Mouse (Mus musculus): ENCODE measurements around the gene Hmcn1. TPM values are rescaled to one million over a fixed set of nuclear protein-coding genes. Genes with fewer than 3 reads are reported as not detected.
A peak's percentile ranks its signal among the peaks of the same experiment; 100 is the strongest.

Gene Hmcn1
- total and polyA plus RNA-seq, 2 experiments from 2014 or later = 0.80 to 6.3 TPM

GRCm38 (mm10) chr1:150802642-150803041 is 190.6 kb downstream of the Hmcn1 start:
- Histone ChIP-seq H3K27me3 (ENCODE audit: insufficient read depth, low read length) (no peaks in the 10 kb centered on the region), H3K9ac (replicated peaks; ENCODE audit: low read length) (no peak overlapping the region), H3K4me1 (ENCODE audit: insufficient read depth, low read length) (no peaks in the 10 kb centered on the region), H3K4me3 (ENCODE audit: low read length) (no peak overlapping the region), H3K4me2 (ENCODE audit: low read depth, low read length) (no peak overlapping the region), H3K36me3 (ENCODE audit: insufficient read depth, low read length) (no peaks in the 10 kb centered on the region), H3K9me3 (ENCODE audit: low read length) (no peaks in the 10 kb centered on the region), H3K27ac (no peak overlapping the region)
- WGBS = 85% methylated on average over 12 of the region's 12 CpGs
- ATAC-seq = no peak
- TF ChIP-seq CTCF (IDR thresholded peaks at IDR 0.05; ENCODE audit: low read depth) = no peak
- no peak for DNase-seq (ENCODE audit: low spot score)

GRCm38 (mm10) chr1:150800611-150801263 is 192.5 kb downstream of the Hmcn1 start:
- H3K36me3 ChIP-seq (ENCODE audit: insufficient read depth, low read length) = no peaks in the 10 kb centered on the region
- no peak overlapping the region for H3K4me2 ChIP-seq (ENCODE audit: low read depth, low read length)
- no peaks in the 10 kb centered on the region for H3K4me1 ChIP-seq (ENCODE audit: insufficient read depth, low read length)
- H3K9ac ChIP-seq (replicated peaks; ENCODE audit: low read length) = no peak overlapping the region
- no peak overlapping the region for H3K4me3 ChIP-seq (ENCODE audit: low read length)
- TF ChIP-seq CTCF (IDR thresholded peaks at IDR 0.05; ENCODE audit: low read depth) = no peak
- H3K27me3 ChIP-seq (ENCODE audit: insufficient read depth, low read length) = no peaks in the 10 kb centered on the region
- H3K27ac ChIP-seq = no peak overlapping the region
- no peak for ATAC-seq
- DNase-seq (ENCODE audit: low spot score) = no peak
- H3K9me3 ChIP-seq (ENCODE audit: low read length) = no peaks in the 10 kb centered on the region
- WGBS = 65% methylated on average over 8 of the region's 8 CpGs

GRCm38 (mm10) chr1:150798651-150799050 is 194.6 kb downstream of the Hmcn1 start:
- H3K4me2 ChIP-seq (ENCODE audit: low read depth, low read length) = no peak overlapping the region
- H3K27me3 ChIP-seq (ENCODE audit: insufficient read depth, low read length) = no peaks in the 10 kb centered on the region
- no peak for ATAC-seq
- no peak overlapping the region for H3K4me3 ChIP-seq (ENCODE audit: low read length)
- H3K4me1 ChIP-seq (ENCODE audit: insufficient read depth, low read length) = no peaks in the 10 kb centered on the region
- H3K9ac ChIP-seq (replicated peaks; ENCODE audit: low read length) = no peak overlapping the region
- TF ChIP-seq CTCF (IDR thresholded peaks at IDR 0.05; ENCODE audit: low read depth) = no peak
- no peaks in the 10 kb centered on the region for H3K9me3 ChIP-seq (ENCODE audit: low read length)
- WGBS = 76% methylated on average over 5 of the region's 5 CpGs
- no peaks in the 10 kb centered on the region for H3K36me3 ChIP-seq (ENCODE audit: insufficient read depth, low read length)
- H3K27ac ChIP-seq = no peak overlapping the region
- no peak for DNase-seq (ENCODE audit: low spot score)

GRCm38 (mm10) chr1:150786746-150787145 is 206.5 kb downstream of the Hmcn1 start:
- no peaks in the 10 kb centered on the region for H3K36me3 ChIP-seq (ENCODE audit: insufficient read depth, low read length)
- no peak overlapping the region for H3K27ac ChIP-seq
- no peaks in the 10 kb centered on the region for H3K27me3 ChIP-seq (ENCODE audit: insufficient read depth, low read length)
- DNase-seq (ENCODE audit: low spot score) (no peak), ATAC-seq (no peak)
- no peak overlapping the region for H3K4me3 ChIP-seq (ENCODE audit: low read length)
- H3K9me3 ChIP-seq (ENCODE audit: low read length) = no peaks in the 10 kb centered on the region
- H3K9ac ChIP-seq (replicated peaks; ENCODE audit: low read length) = no peak overlapping the region
- H3K4me1 ChIP-seq (ENCODE audit: insufficient read depth, low read length) = no peaks in the 10 kb centered on the region
- no peak overlapping the region for H3K4me2 ChIP-seq (ENCODE audit: low read depth, low read length)
- WGBS = 68% methylated on average over 6 of the region's 6 CpGs
- no peak for TF ChIP-seq CTCF (IDR thresholded peaks at IDR 0.05; ENCODE audit: low read depth)

- DNase-seq (ENCODE audit: low spot score) = no peak
- Histone ChIP-seq H3K4me1 (ENCODE audit: insufficient read depth, low read length) (no peaks in the 10 kb centered on the region), H3K27me3 (ENCODE audit: insufficient read depth, low read length) (no peaks in the 10 kb centered on the region), H3K4me2 (ENCODE audit: low read depth, low read length) (no peak overlapping the region), H3K36me3 (ENCODE audit: insufficient read depth, low read length) (no peaks in the 10 kb centered on the region), H3K27ac (no peak overlapping the region), H3K9ac (replicated peaks; ENCODE audit: low read length) (no peak overlapping the region), H3K4me3 (ENCODE audit: low read length) (no peak overlapping the region), H3K9me3 (ENCODE audit: low read length) (no peaks in the 10 kb centered on the region)
- WGBS = 70% methylated on average over 15 of the region's 15 CpGs
- no peak for TF ChIP-seq CTCF (IDR thresholded peaks at IDR 0.05; ENCODE audit: low read depth)
- no peak for ATAC-seq
Measured at GRCm38 (mm10) chr1:150783070-150783842, 210.0 kb downstream of the Hmcn1 start.

GRCm38 (mm10) chr1:150779902-150780301 is 213.3 kb downstream of the Hmcn1 start:
- H3K36me3 ChIP-seq (ENCODE audit: insufficient read depth, low read length) = no peaks in the 10 kb centered on the region
- H3K9me3 ChIP-seq (ENCODE audit: low read length) = no peaks in the 10 kb centered on the region
- TF ChIP-seq CTCF (IDR thresholded peaks at IDR 0.05; ENCODE audit: low read depth) = peak; percentile 50
- no peak overlapping the region for H3K27ac ChIP-seq
- DNase-seq (ENCODE audit: low spot score) (peak; percentile 38), ATAC-seq (no peak)
- no peak overlapping the region for H3K4me3 ChIP-seq (ENCODE audit: low read length)
- no peaks in the 10 kb centered on the region for H3K27me3 ChIP-seq (ENCODE audit: insufficient read depth, low read length)
- H3K4me2 ChIP-seq (ENCODE audit: low read depth, low read length) = no peak overlapping the region
- no peak overlapping the region for H3K9ac ChIP-seq (replicated peaks; ENCODE audit: low read length)
- WGBS = 40% methylated on average over 2 of the region's 2 CpGs
- no peaks in the 10 kb centered on the region for H3K4me1 ChIP-seq (ENCODE audit: insufficient read depth, low read length)

- TF ChIP-seq CTCF (IDR thresholded peaks at IDR 0.05; ENCODE audit: low read depth) = no peak
- Histone ChIP-seq H3K4me1 (ENCODE audit: insufficient read depth, low read length) (no peaks in the 10 kb centered on the region), H3K36me3 (ENCODE audit: insufficient read depth, low read length) (no peaks in the 10 kb centered on the region), H3K4me3 (ENCODE audit: low read length) (no peak overlapping the region), H3K9ac (replicated peaks; ENCODE audit: low read length) (no peak overlapping the region), H3K9me3 (ENCODE audit: low read length) (no peaks in the 10 kb centered on the region), H3K4me2 (ENCODE audit: low read depth, low read length) (no peak overlapping the region), H3K27ac (no peak overlapping the region), H3K27me3 (ENCODE audit: insufficient read depth, low read length) (no peaks in the 10 kb centered on the region)
- no peak for DNase-seq (ENCODE audit: low spot score)
- ATAC-seq = no peak
Measured at GRCm38 (mm10) chr1:150776741-150777140, 216.5 kb downstream of the Hmcn1 start.

Measured in hindbrain, postnatal 0 days (tissue).